Comparison of ENCODE assay signal across 11 mouse cellular contexts in genomic region chr4:46092429-46093076, GRCm38 (mm10). TPM values are rescaled to one million over a fixed set of nuclear protein-coding genes. Genes with fewer than 3 reads are reported as not detected.
DNase-seq lines count a peak whose midpoint lies in the region; ATAC-seq and TF ChIP-seq lines count a peak whose summit lies in the region.
"Had no signal": no experiment of that assay in that cellular context is flagged by ENCODE, and none has a peak within 500 bp of the region (broad histone marks: within the 10 kb centered on the region; RNA-seq: fewer than 3 reads in every experiment).

No protein-coding gene starts in this region.

- H3K4me3 ChIP-seq in embryonic facial prominence, embryonic 14.5 days (ENCODE audit: low read depth, low read length): no peak overlapping the region
- H3K4me3 ChIP-seq in embryonic facial prominence, embryonic 10.5 days: no peak overlapping the region
- H3K4me3 ChIP-seq in olfactory bulb, adult 2 months (ENCODE audit: insufficient read depth, low read depth, low read length): no peak overlapping the region
- H3K4me3 ChIP-seq: liver, embryonic 12.5 days had no signal

- TF ChIP-seq CTCF in olfactory bulb, adult 2 months (IDR thresholded peaks at IDR 0.05; ENCODE audit: insufficient read depth, low read depth, low read length): no peak

- peaks cover 4% of the 10 kb centered on the region; the same call in 1 of the 2 replicates for H3K4me1 ChIP-seq in embryonic facial prominence, embryonic 14.5 days (ENCODE audit: control insufficient read depth, insufficient read depth, low read length)
- peaks cover 22% of the 10 kb centered on the region for H3K4me1 ChIP-seq in embryonic facial prominence, embryonic 10.5 days
- peaks cover 52% of the 10 kb centered on the region for H3K4me1 ChIP-seq in olfactory bulb, adult 2 months (ENCODE audit: control insufficient read depth, insufficient read depth, low read length)

- no peak overlapping the region for H3K4me2 ChIP-seq in embryonic facial prominence, embryonic 14.5 days (ENCODE audit: low read depth, low read length)
- H3K4me2 ChIP-seq: liver, embryonic 12.5 days had no signal

- no peaks in the 10 kb centered on the region for H3K9me3 ChIP-seq in embryonic facial prominence, embryonic 14.5 days (ENCODE audit: control insufficient read depth, low read length)
- no peaks in the 10 kb centered on the region for H3K9me3 ChIP-seq in embryonic facial prominence, embryonic 10.5 days
- H3K9me3 ChIP-seq: liver, embryonic 12.5 days had no signal

- 75% methylated on average over 5 of the region's 5 CpGs for WGBS in embryonic facial prominence, embryonic 14.5 days
- 91% methylated on average over 5 of the region's 5 CpGs for WGBS in embryonic facial prominence, embryonic 10.5 days
- 57% methylated on average over 5 of the region's 5 CpGs for WGBS in olfactory bulb, adult 2 months

- no peak for TF ChIP-seq POLR2A in olfactory bulb, adult 2 months (IDR thresholded peaks at IDR 0.05; ENCODE audit: insufficient read depth, low read depth, low read length)

- H3K9ac ChIP-seq in embryonic facial prominence, embryonic 14.5 days (ENCODE audit: low read depth, low read length): no peak overlapping the region
- H3K9ac ChIP-seq: liver, embryonic 12.5 days had no signal

- no peak for DNase-seq in embryonic facial prominence, embryonic 14.5 days (ENCODE audit: low spot score)
- DNase-seq in embryonic facial prominence, embryonic 10.5 days (ENCODE audit: low spot score): no peak
- DNase-seq in right cerebral cortex, postnatal 36 days (ENCODE audit: low spot score in 2 of 2): peak; percentile 32 to 36
- no peak for DNase-seq in right cerebral cortex, postnatal 25 days
- DNase-seq in cerebellum, adult 18-20 months: peak; percentile 76 to 83
- no peak for DNase-seq in kidney, postnatal 4 days
- DNase-seq: gastrocnemius, postnatal 25 days; thymus, adult 18-20 months had no signal

- no peaks in the 10 kb centered on the region for H3K27me3 ChIP-seq in embryonic facial prominence, embryonic 14.5 days (replicated peaks; ENCODE audit: control insufficient read depth, insufficient read depth, low read length)
- no peaks in the 10 kb centered on the region for H3K27me3 ChIP-seq in embryonic facial prominence, embryonic 10.5 days (replicated peaks; ENCODE audit: low read depth, poor library complexity, severe bottlenecking)
- H3K27me3 ChIP-seq: liver, embryonic 12.5 days had no signal

- no peaks in the 10 kb centered on the region for H3K36me3 ChIP-seq in embryonic facial prominence, embryonic 14.5 days (ENCODE audit: control insufficient read depth, insufficient read depth, low read length)
- H3K36me3 ChIP-seq in embryonic facial prominence, embryonic 10.5 days (replicated peaks): no peaks in the 10 kb centered on the region

- ATAC-seq in embryonic facial prominence, embryonic 14.5 days (ENCODE audit: low read depth): peak; percentile 62
- no peak for ATAC-seq in megakaryocyte, adult 5-6 weeks (ENCODE audit: poor library complexity, severe bottlenecking)
- ATAC-seq: liver, embryonic 12.5 days had no signal

- H3K27ac ChIP-seq in embryonic facial prominence, embryonic 14.5 days (replicated peaks; ENCODE audit: low read depth, low read length): no peak overlapping the region; the same call in 1 of the 2 replicates
- no peak overlapping the region for H3K27ac ChIP-seq in embryonic facial prominence, embryonic 10.5 days (replicated peaks)
- H3K27ac ChIP-seq in olfactory bulb, adult 2 months (ENCODE audit: insufficient read depth, low read depth, low read length): peak overlapping the region; percentile 32; the same call in 1 of the 2 replicates
- H3K27ac ChIP-seq: liver, embryonic 12.5 days had no signal

RNA-seq across cellular contexts. Expression of gene Ncbp1, which starts 45.9 kb away (rescaled TPM):
- 70.1 and 80.1 TPM in 2 replicates for polyA plus RNA-seq in embryonic facial prominence, embryonic 14.5 days (2014; fragmentation: Nextera tagmentation; extraction: Ambion mirVana)
- 121 and 127 TPM in 2 replicates for polyA plus RNA-seq in embryonic facial prominence, embryonic 10.5 days (2016; fragmentation: Nextera tagmentation; extraction: Ambion mirVana)
- polyA plus RNA-seq in olfactory bulb, adult 2 months (2012; ENCODE audit: insufficient read depth, insufficient read length, low replicate concordance, missing spikeins): not detected in 2 replicates
- 53.8 and 57.3 TPM in 2 replicates for total RNA-seq in megakaryocyte, adult 5-6 weeks (2015)
- total RNA-seq in megakaryocyte, adult 5-6 weeks (2017): 67.1 and 70.0 TPM in 2 replicates

RNA-seq across cellular contexts. Expression of gene Tstd2, which starts 45.9 kb away (rescaled TPM):
- polyA plus RNA-seq in embryonic facial prominence, embryonic 14.5 days (2014; fragmentation: Nextera tagmentation; extraction: Ambion mirVana): 15.0 and 15.4 TPM in 2 replicates
- 74.1 and 77.3 TPM in 2 replicates for polyA plus RNA-seq in embryonic facial prominence, embryonic 10.5 days (2016; fragmentation: Nextera tagmentation; extraction: Ambion mirVana)
- not detected in 2 replicates for polyA plus RNA-seq in olfactory bulb, adult 2 months (2012; ENCODE audit: insufficient read depth, insufficient read length, low replicate concordance, missing spikeins)
- total RNA-seq in megakaryocyte, adult 5-6 weeks (2015): 21.5 and 22.1 TPM in 2 replicates
- 26.3 and 26.5 TPM in 2 replicates for total RNA-seq in megakaryocyte, adult 5-6 weeks (2017)

RNA-seq across cellular contexts. Expression of gene Tmod1, which starts 53.8 kb away (rescaled TPM):
- 26.3 and 38.8 TPM in 2 replicates for polyA plus RNA-seq in embryonic facial prominence, embryonic 14.5 days (2014; fragmentation: Nextera tagmentation; extraction: Ambion mirVana)
- polyA plus RNA-seq in embryonic facial prominence, embryonic 10.5 days (2016; fragmentation: Nextera tagmentation; extraction: Ambion mirVana): 2.8 and 3.0 TPM in 2 replicates
- polyA plus RNA-seq in olfactory bulb, adult 2 months (2012; ENCODE audit: insufficient read depth, insufficient read length, low replicate concordance, missing spikeins): not detected in 2 replicates
- total RNA-seq in megakaryocyte, adult 5-6 weeks (2015): 0.13 and 0.23 TPM in 2 replicates
- 0.26 and 0.69 TPM in 2 replicates for total RNA-seq in megakaryocyte, adult 5-6 weeks (2017)

Comparison
In these comparisons a context has a peak if more than half of its experiments do, and no peak if none do; other contexts are left out.
1. DNase-seq: peak in right cerebral cortex, postnatal 36 days (2 of 2) and cerebellum, adult 18-20 months (2 of 2); none in embryonic facial prominence, embryonic 14.5 days (single experiment), embryonic facial prominence, embryonic 10.5 days (single experiment), right cerebral cortex, postnatal 25 days (single experiment) and kidney, postnatal 4 days (0 of 2).